Mouse (Mus musculus) adrenal gland, adult 8-10 months (tissue): ENCODE measurements around the gene Col5a1. TPM values are rescaled to one million over a fixed set of nuclear protein-coding genes. Genes with fewer than 3 reads are reported as not detected.

ENCODE experiments used
- DNase-seq: peaks from one replicate; pipeline ENCODE4 v3.0.0; 2022
- total RNA-seq, 4 experiments: library from RNA; stranded (reverse); gene quantifications; 2 replicates each; pipeline ENCODE4 v1.2.4; 2022

The Col5a1 gene
- 10 to 100 TPM; 27.1 to 42.7 (median 35.2) TPM for total RNA-seq

DNA sequence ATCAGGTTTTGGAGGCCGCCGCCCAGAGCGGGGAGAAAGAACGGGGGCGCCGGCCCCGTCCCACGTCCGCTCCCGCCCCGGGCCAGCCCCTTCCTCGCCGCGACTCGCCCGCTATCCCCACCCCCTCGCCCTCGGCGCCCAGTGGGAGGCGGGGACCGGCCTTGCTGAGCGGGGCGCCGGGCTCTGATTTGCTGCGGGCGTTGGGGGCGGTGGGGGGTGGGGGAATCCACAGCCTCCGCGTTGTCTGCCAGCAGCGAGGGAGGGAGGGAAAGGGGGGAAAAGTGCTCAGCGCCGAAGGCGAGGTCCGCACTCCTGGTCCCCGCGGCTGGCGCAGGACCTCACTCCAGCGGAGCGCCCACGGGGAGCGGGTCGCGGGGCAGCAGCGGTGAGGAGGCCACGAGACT, at the start of gene Col5a1:
TSS of gene Col5a1 (plus strand) at position 278 of the 404 bp plus-strand sequence.
- peak; percentile 63 for DNase-seq

DNA sequence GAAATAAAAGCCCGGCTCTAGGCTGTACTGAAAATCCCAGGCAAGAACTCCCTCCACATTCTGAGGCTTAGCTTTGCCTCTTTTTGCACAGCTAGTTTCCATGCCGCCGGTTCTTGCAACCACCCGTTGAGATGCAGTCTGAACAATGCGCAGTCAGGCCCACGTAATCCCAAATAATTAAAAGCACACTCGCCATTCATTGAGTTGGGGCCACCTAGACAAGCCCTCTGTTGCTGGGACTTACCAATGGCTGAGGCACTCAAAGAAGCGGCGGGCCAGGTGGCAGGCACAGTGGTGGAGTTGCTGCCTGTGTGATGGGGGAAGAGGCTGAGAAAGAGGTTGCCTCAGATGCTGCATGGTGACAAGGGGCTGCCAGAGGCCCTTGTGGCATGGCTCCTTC, 48.1 kb upstream of the Col5a1 start:
- DNase-seq: no peak

- no peak for DNase-seq
Measured at GRCm38 (mm10) chr2:27840890-27841289, 45.3 kb upstream of the Col5a1 start.

DNA sequence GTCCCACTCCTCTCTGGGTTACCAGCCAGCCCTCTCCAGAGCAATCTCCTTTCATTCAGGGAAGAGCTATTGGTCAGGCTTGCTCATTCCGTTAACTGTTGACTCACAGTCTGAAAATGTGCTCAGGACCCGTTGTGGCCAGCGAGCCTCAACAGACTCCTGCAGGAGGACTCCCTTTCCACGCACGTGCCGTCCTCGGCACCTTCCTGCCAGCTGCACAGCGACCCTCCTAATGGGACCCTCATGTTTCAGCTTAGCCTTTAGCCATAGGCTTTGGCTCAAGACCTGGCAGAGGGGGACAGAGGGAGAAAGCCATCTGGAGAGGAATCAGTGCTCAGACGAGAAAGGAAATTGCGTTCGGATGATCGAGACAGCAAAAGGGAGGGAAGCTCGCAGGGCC, 43.3 kb upstream of the Col5a1 start:
- no peak for DNase-seq

GRCm38 (mm10) chr2:27844885-27845284, 41.3 kb upstream of the Col5a1 start:
- no peak for DNase-seq

GRCm38 (mm10) chr2:27847001-27847400, 39.2 kb upstream of the Col5a1 start:
- DNase-seq: no peak

DNA sequence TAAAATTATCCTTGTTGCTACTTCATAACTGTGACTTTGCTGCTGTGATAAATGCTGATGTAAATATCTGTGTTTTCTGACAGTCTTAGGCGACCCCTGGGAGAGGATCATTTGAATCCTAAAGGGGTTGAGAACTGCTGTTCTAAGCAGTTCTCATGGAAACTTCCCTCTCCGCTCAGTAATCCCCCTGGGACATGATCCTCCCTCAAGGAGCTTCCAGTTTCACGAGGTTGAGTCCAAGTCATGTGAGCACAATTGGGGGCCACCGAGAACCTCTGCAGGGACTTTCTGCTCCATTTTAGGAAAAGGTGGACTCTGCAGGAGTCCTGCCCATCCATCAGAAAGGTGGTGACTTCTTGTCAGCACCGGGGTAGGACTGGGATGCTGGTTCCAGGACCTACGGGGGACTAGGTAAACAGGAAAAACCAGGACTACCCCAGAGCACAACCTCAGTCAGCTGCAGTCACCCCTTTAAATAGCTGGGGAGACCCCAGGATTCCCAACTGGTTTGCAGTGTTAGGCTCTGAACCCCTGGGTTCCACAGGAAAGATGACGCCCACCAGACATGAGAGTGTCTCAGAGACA, 38.3 kb upstream of the Col5a1 start:
- DNase-seq: no peak

DNA sequence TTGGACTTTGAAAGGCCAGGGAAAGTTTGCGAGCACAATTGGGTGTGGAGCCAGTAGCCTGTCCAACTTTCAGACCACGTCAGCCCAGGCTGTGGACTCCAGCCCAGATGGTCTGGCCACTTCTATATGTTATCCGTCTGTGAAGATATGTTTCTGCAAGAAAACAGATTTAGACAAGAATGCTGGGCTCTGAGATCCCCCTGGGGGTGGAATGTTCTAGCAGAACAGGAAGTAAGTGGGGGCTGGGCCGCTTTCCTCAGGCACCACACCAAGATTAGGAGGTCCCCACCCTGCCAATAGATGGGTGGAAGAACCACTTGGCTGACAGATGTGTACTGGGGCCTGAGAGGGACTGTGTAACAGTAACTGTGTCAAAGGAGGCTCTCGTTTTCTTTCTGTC, 37.8 kb upstream of the Col5a1 start:
- no peak for DNase-seq

GRCm38 (mm10) chr2:27858348-27858903, 27.8 kb upstream of the Col5a1 start:
- peak; percentile 55 for DNase-seq

DNA sequence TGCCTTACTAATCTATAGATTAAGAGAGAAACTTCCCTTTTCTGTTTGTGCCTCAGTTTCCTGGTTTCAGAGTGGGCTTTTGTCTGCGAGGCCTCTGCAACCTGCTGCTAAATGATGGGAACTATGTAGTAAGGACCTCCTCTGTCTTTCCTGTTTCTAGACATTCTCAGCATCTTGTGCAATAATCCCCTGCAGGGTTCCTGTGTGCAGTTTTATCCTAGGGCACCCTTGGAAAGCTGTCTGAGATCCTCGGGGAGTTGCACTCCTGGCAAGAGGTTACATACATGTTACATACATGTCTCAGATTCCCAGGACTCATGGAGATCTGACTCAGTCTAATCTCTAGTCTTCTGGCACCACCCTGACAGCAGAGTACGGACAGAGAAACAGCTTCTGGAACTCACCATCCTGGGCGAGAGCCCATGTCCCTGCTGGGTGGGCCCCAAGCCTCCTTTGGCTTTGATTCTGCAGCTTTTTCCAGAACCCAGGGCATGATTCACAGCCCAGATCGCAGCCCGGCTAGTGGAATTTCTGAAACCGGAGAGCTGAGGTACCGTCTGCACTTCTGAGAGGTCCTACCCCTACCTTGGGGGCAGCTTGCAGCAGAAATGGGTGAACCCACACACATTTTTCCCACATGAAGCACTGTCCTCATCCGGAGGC, 24.5 kb upstream of the Col5a1 start:
- DNase-seq: no peak

- DNase-seq: no peak
Measured at GRCm38 (mm10) chr2:27864491-27865365, 21.5 kb upstream of the Col5a1 start.

DNA sequence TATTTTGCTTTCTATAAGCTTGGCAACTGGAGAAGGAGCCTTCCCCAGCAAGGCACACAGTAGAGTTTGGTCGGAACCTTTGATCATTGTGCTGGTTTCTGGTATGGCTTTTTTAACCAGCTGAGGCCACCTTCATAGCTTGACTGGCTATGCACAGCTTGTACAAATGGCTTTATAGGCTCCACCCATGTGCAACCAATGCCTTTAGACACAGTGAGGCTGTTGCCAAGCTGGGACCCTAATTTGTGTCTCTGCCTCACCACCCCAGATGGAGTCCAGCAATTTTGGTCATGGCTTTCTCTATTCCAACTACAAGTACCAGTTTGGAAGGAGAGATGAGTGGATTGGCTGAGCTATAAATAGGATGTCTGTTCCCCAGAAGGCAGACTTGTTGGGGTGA, 15.6 kb upstream of the Col5a1 start:
- no peak for DNase-seq

GRCm38 (mm10) chr2:27871056-27871455, 15.2 kb upstream of the Col5a1 start:
- DNase-seq: no peak

DNA sequence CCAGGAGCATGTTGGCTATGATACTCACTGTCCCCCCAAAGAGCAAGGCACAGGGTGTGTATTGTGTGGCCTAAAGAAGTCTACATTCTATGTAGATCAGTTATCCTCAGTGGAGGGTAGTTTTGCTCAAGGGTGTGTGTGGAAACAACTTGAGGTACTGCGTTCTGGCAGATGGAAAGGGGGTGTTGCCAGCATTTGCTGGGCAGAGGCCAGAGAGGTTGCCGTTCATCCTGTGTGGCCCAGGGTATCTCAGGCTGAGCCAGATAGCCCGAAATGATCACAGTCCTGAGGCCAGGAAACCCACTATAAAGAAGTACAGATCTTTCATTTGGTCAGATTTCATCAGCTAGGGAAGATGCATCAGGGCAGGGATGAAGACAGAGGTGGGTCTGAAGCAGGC, 13.9 kb upstream of the Col5a1 start:
- no peak for DNase-seq

DNA sequence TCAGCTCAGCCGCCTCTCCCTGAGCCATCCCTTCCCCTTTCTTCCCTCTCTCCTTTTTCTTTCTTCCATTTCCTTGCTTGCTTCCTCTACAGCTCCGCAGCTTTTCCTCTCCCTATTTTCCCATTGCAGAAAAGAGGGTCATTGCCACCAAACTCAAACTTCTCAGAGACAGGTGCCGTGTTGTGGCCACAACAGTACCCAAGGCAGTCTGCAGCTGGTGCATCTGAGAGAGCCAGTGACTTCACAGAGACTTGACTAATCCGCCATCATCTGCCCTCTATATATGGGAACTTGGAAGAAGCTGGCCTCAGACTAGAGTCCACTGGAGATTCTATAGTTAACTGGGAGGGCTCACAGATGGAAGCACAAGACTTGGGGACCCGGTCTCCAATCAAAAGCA, 13.2 kb upstream of the Col5a1 start:
- no peak for DNase-seq

- no peak for DNase-seq
Measured at GRCm38 (mm10) chr2:27874596-27874995, 11.6 kb upstream of the Col5a1 start.

GRCm38 (mm10) chr2:27875231-27875630, 11.0 kb upstream of the Col5a1 start:
- DNase-seq: no peak

DNA sequence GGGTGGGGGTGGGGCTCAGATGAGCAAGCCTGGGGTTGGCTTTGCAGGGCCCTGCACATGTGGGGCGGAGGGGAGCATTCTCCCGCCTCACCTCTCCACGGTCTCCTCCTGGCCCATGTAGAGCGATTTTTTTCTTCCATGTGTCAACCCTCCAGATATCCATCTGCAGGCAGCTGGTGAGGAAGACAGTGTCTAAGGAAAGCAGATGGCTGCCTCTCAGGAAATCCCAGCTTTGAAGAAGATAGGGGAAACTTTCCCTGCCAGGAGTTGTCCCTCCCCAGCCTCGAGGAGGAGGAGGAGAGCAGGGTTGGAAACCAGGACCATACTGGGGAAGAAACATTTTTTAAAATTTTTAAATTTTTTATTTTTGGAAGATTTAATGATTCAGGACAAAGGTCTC, 10.4 kb upstream of the Col5a1 start:
- no peak for DNase-seq

GRCm38 (mm10) chr2:27876724-27877504, 9.3 kb upstream of the Col5a1 start:
- DNase-seq: no peak

DNA sequence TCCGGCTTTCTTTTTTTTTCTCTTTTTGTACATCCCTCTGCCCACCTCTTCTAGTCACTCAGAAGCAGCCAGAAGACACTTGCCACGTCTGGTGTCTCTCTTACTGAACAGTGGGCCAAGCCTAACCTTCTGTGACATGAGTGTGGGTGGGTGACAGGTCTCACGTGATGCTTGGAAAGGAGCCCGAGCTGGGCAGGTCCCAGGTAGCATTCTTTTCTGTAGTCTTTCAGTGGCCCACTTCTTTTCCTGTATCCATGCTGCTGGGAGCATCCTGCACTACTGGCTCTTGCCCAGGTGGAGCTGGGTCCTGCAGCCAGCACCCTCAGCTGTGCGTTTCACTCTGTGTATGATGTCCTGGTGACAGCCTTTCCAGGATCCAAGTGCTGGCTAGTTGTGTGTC, 8.2 kb upstream of the Col5a1 start:
- DNase-seq: no peak

- no peak for DNase-seq
Measured at GRCm38 (mm10) chr2:27883276-27883675, 2.9 kb upstream of the Col5a1 start.

DNA sequence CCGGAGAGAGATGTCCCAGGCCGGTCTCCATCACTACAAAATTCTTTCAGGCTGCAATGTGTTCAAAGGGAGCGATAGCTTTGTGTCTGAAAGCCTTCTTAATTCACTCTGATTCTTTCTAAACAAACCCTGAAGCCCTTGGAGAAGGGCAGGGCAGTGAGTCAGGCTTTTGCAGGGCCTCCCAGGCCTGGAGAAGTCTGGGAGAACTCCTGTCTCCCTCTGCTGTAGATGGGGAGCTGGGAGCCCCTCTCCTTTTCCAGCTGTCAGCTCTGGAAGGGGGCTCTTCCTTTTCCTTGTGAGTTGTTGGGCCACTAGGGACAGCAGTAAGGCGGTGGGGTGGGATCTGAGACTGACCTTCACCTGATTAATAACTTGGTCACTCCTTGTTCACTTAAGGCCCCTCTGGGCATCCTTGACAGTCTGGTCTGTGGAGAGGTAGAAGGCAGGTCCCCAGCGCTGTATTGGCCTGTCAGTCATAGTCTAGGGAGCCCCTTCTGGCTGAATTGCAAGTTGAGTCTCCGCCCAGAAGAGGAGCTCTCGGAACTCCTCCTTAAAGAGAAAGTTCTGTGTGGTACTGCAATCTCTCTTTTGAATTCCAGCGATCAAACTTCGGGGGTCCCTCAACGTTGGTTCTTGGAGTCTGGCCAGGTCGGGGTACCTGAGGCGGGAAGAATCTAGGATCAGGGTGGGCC, 623 bp upstream of the Col5a1 start:
- peak; percentile 54 for DNase-seq
